Mouse (Mus musculus): Measurements from ENCODE around the gene Taf5l. TPM values are rescaled to one million over a fixed set of nuclear protein-coding genes. Genes with fewer than 3 reads are reported as not detected.

Gene Taf5l
- polyA plus RNA-seq, 1 experiment from 2014 or later, result 46.2 TPM

GRCm38 (mm10) chr8:123999568-123999967, 21.6 kb downstream of the Taf5l start:
- H3K9ac ChIP-seq (ENCODE audit: low read length), result no peak overlapping the region
- H3K27ac ChIP-seq (replicated peaks; ENCODE audit: low read depth, low read length), result no peak overlapping the region
- 89% methylated on average over 2 of the region's 2 CpGs for WGBS
- H3K9me3 ChIP-seq (ENCODE audit: control insufficient read depth, low read length), result no peaks in the 10 kb centered on the region
- no peak overlapping the region for H3K4me3 ChIP-seq (ENCODE audit: low read depth, low read length)
- no peaks in the 10 kb centered on the region for H3K4me1 ChIP-seq (ENCODE audit: control insufficient read depth, insufficient read depth, low read length)
- DNase-seq (ENCODE audit: low spot score) (no peak), ATAC-seq (ENCODE audit: insufficient number of reproducible peaks, low FRiP score, low TSS enrichment, low read depth) (no peak)
- no peak overlapping the region for H3K4me2 ChIP-seq (ENCODE audit: low read depth, severe bottlenecking)
- H3K27me3 ChIP-seq (ENCODE audit: control insufficient read depth, insufficient read depth, low read length), result no peaks in the 10 kb centered on the region
- H3K36me3 ChIP-seq (ENCODE audit: control insufficient read depth, insufficient read depth, low read length), result peaks cover 20% of the 10 kb centered on the region

- peaks cover 9% of the 10 kb centered on the region; the same call in 1 of the 2 replicates for H3K36me3 ChIP-seq (ENCODE audit: control insufficient read depth, insufficient read depth, low read length)
- no peaks in the 10 kb centered on the region for H3K9me3 ChIP-seq (ENCODE audit: control insufficient read depth, low read length)
- no peak overlapping the region for H3K27ac ChIP-seq (replicated peaks; ENCODE audit: low read depth, low read length)
- DNase-seq (ENCODE audit: low spot score) (no peak), ATAC-seq (ENCODE audit: insufficient number of reproducible peaks, low FRiP score, low TSS enrichment, low read depth) (no peak)
- H3K27me3 ChIP-seq (ENCODE audit: control insufficient read depth, insufficient read depth, low read length), result no peaks in the 10 kb centered on the region
- no peak overlapping the region for H3K9ac ChIP-seq (ENCODE audit: low read length)
- H3K4me3 ChIP-seq (ENCODE audit: low read depth, low read length), result no peak overlapping the region
- no peaks in the 10 kb centered on the region for H3K4me1 ChIP-seq (ENCODE audit: control insufficient read depth, insufficient read depth, low read length)
- no peak overlapping the region for H3K4me2 ChIP-seq (ENCODE audit: low read depth, severe bottlenecking)
- WGBS, result 95% methylated on average over 3 of the region's 3 CpGs
Measured at GRCm38 (mm10) chr8:123993997-123994396, 27.2 kb downstream of the Taf5l start.

GRCm38 (mm10) chr8:123993597-123993996, 27.6 kb downstream of the Taf5l start:
- H3K4me2 ChIP-seq (ENCODE audit: low read depth, severe bottlenecking), result no peak overlapping the region
- no peak overlapping the region for H3K9ac ChIP-seq (ENCODE audit: low read length)
- no peak overlapping the region for H3K27ac ChIP-seq (replicated peaks; ENCODE audit: low read depth, low read length)
- no peak overlapping the region for H3K4me3 ChIP-seq (ENCODE audit: low read depth, low read length)
- no peaks in the 10 kb centered on the region for H3K27me3 ChIP-seq (ENCODE audit: control insufficient read depth, insufficient read depth, low read length)
- WGBS, result 94% methylated on average over 5 of the region's 5 CpGs
- no peaks in the 10 kb centered on the region for H3K4me1 ChIP-seq (ENCODE audit: control insufficient read depth, insufficient read depth, low read length)
- ATAC-seq (ENCODE audit: insufficient number of reproducible peaks, low FRiP score, low TSS enrichment, low read depth), result no peak
- no peaks in the 10 kb centered on the region for H3K9me3 ChIP-seq (ENCODE audit: control insufficient read depth, low read length)
- DNase-seq (ENCODE audit: low spot score), result no peak
- H3K36me3 ChIP-seq (ENCODE audit: control insufficient read depth, insufficient read depth, low read length), result peaks cover 9% of the 10 kb centered on the region; the same call in 1 of the 2 replicates

DNA sequence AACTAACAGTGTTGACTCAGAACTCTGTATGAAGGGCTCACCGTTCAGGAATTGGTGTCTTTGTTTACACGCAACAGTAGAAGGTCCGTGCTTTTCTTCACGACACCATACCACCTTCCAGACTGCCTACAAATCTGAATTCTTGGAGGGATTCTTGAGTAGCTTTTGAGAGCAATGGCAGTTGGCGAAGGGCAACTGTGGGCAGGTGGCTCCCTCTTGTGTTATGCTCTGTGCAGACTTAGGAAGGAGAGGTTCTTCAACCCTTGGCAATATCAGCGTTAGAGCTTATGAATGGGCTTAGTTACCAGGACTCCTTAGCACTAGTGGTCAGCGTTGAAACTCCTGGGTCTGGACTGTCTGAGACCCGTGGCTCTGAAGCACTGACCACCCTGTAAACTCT, 28.6 kb downstream of the Taf5l start:
- DNase-seq (ENCODE audit: low spot score), result no peak
- Histone ChIP-seq H3K27ac (replicated peaks; ENCODE audit: low read depth, low read length) (no peak overlapping the region), H3K27me3 (ENCODE audit: control insufficient read depth, insufficient read depth, low read length) (no peaks in the 10 kb centered on the region), H3K9ac (ENCODE audit: low read length) (no peak overlapping the region), H3K4me2 (ENCODE audit: low read depth, severe bottlenecking) (no peak overlapping the region), H3K36me3 (ENCODE audit: control insufficient read depth, insufficient read depth, low read length) (peaks cover 5% of the 10 kb centered on the region; the same call in 1 of the 2 replicates), H3K4me1 (ENCODE audit: control insufficient read depth, insufficient read depth, low read length) (no peaks in the 10 kb centered on the region), H3K9me3 (ENCODE audit: control insufficient read depth, low read length) (no peaks in the 10 kb centered on the region), H3K4me3 (ENCODE audit: low read depth, low read length) (no peak overlapping the region)
- WGBS, result 86% methylated on average over 8 of the region's 8 CpGs
- no peak for ATAC-seq (ENCODE audit: insufficient number of reproducible peaks, low FRiP score, low TSS enrichment, low read depth)

DNA sequence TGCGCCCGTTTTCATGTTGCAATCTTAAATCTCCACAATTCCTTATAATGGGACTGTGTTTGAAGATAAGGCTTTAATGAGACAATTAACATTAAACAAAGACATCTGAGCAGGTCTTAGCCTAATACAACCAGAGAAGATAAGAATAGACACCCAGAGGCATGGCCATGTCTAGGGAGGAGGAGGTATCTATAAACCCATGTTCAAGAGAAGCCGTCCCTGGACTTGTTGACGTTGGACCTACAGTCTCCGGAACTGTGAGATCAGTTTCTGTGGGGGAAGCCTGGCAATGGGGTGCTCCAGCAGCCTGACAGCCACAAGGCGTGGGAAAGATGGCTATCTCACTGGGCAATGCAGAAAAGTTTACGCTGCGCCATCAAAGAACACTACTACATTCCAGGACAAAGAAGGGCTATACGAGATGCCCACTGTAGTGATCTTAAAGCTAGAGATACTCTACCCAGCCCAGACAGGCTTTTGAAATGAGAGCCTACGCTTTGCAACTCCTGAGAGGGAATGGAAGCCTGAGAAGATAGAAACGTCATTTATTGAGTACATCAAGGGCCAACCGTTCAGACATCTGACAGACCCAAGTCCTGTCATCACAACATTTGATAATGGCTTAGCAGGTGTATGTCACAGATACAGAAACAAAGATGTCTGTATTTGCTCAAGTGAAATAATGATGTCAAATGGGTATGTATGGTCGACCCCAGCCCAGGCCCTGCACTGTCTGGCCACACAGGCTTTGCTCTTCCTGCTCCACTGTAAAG, 30.7 kb downstream of the Taf5l start:
- no peak overlapping the region for H3K4me2 ChIP-seq (ENCODE audit: low read depth, severe bottlenecking)
- H3K4me3 ChIP-seq (ENCODE audit: low read depth, low read length), result no peak overlapping the region
- ATAC-seq (ENCODE audit: insufficient number of reproducible peaks, low FRiP score, low TSS enrichment, low read depth) (no peak), DNase-seq (ENCODE audit: low spot score) (no peak)
- no peaks in the 10 kb centered on the region for H3K36me3 ChIP-seq (ENCODE audit: control insufficient read depth, insufficient read depth, low read length)
- no peaks in the 10 kb centered on the region for H3K9me3 ChIP-seq (ENCODE audit: control insufficient read depth, low read length)
- H3K9ac ChIP-seq (ENCODE audit: low read length), result no peak overlapping the region
- no peak overlapping the region for H3K27ac ChIP-seq (replicated peaks; ENCODE audit: low read depth, low read length)
- no peaks in the 10 kb centered on the region for H3K4me1 ChIP-seq (ENCODE audit: control insufficient read depth, insufficient read depth, low read length)
- 82% methylated on average over 13 of the region's 13 CpGs for WGBS
- H3K27me3 ChIP-seq (ENCODE audit: control insufficient read depth, insufficient read depth, low read length), result no peaks in the 10 kb centered on the region

DNA sequence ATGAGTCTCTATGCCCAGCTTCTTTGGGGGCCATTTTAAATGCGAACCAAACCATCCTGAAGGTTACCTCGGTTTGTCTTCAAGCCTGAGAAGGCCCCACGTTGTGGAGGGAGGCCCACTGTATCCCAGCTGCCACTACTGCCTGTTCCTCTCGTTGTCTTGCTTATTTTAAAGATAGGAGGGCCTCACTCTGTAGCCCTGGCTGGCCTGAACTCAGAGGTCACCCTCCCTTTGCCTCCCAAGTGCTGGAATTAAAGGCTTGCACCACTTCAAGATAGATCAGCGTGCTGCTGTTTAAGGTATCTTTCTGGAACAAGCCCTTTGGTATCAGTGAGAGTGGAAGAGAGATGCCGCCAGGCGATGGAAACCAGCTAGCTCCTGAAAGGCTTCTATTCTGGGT, 32.1 kb downstream of the Taf5l start:
- no peaks in the 10 kb centered on the region for H3K9me3 ChIP-seq (ENCODE audit: control insufficient read depth, low read length)
- H3K27me3 ChIP-seq (ENCODE audit: control insufficient read depth, insufficient read depth, low read length), result no peaks in the 10 kb centered on the region
- no peak overlapping the region for H3K4me3 ChIP-seq (ENCODE audit: low read depth, low read length)
- whole genome bisulfite sequencing, result 72% methylated on average over 7 of the region's 7 CpGs
- ATAC-seq (ENCODE audit: insufficient number of reproducible peaks, low FRiP score, low TSS enrichment, low read depth) (no peak), DNase-seq (ENCODE audit: low spot score) (no peak)
- H3K36me3 ChIP-seq (ENCODE audit: control insufficient read depth, insufficient read depth, low read length), result no peaks in the 10 kb centered on the region
- no peak overlapping the region for H3K9ac ChIP-seq (ENCODE audit: low read length)
- no peak overlapping the region for H3K4me2 ChIP-seq (ENCODE audit: low read depth, severe bottlenecking)
- no peak overlapping the region for H3K27ac ChIP-seq (replicated peaks; ENCODE audit: low read depth, low read length)
- no peaks in the 10 kb centered on the region for H3K4me1 ChIP-seq (ENCODE audit: control insufficient read depth, insufficient read depth, low read length)

- Histone ChIP-seq H3K9ac (ENCODE audit: low read length) (no peak overlapping the region), H3K27ac (replicated peaks; ENCODE audit: low read depth, low read length) (no peak overlapping the region), H3K4me3 (ENCODE audit: low read depth, low read length) (no peak overlapping the region), H3K4me1 (ENCODE audit: control insufficient read depth, insufficient read depth, low read length) (no peaks in the 10 kb centered on the region), H3K4me2 (ENCODE audit: low read depth, severe bottlenecking) (no peak overlapping the region), H3K27me3 (ENCODE audit: control insufficient read depth, insufficient read depth, low read length) (no peaks in the 10 kb centered on the region), H3K36me3 (ENCODE audit: control insufficient read depth, insufficient read depth, low read length) (no peaks in the 10 kb centered on the region), H3K9me3 (ENCODE audit: control insufficient read depth, low read length) (no peaks in the 10 kb centered on the region)
- no peak for DNase-seq (ENCODE audit: low spot score)
- WGBS, result 78% methylated on average over 6 of the region's 6 CpGs
- no peak for ATAC-seq (ENCODE audit: insufficient number of reproducible peaks, low FRiP score, low TSS enrichment, low read depth)
Measured at GRCm38 (mm10) chr8:123988605-123989038, 32.6 kb downstream of the Taf5l start.

- ATAC-seq (ENCODE audit: insufficient number of reproducible peaks, low FRiP score, low TSS enrichment, low read depth), result peak; percentile 87
- Histone ChIP-seq H3K27ac (replicated peaks; ENCODE audit: low read depth, low read length) (peak within 1 kb of the TSS; percentile 85), H3K9me3 (ENCODE audit: control insufficient read depth, low read length) (no peaks in the 10 kb centered on the region), H3K9ac (ENCODE audit: low read length) (peak within 1 kb of the TSS; percentile 79), H3K4me3 (ENCODE audit: low read depth, low read length) (peak within 1 kb of the TSS; percentile 80), H3K36me3 (ENCODE audit: control insufficient read depth, insufficient read depth, low read length) (no peaks in the 10 kb centered on the region), H3K27me3 (ENCODE audit: control insufficient read depth, insufficient read depth, low read length) (no peaks in the 10 kb centered on the region), H3K4me1 (ENCODE audit: control insufficient read depth, insufficient read depth, low read length) (no peaks in the 10 kb centered on the region), H3K4me2 (ENCODE audit: low read depth, severe bottlenecking) (peak within 1 kb of the TSS; percentile 95)
- peak; percentile 89 for DNase-seq (ENCODE audit: low spot score)
- WGBS, result under 1% methylated on average over 50 of the region's 56 CpGs
Measured at GRCm38 (mm10) chr8:123982826-123983400, 38.3 kb downstream of the Taf5l start, which contains the start of gene Abcb10. TSS of gene Abcb10 (minus strand) at chr8:123983122.

Measured in limb, embryonic 11.5 days (tissue).